Mouse (Mus musculus) liver, postnatal 0 days (tissue): Measurements from ENCODE around the gene Galr2.

ENCODE experiments used
- CTCF ChIP-seq: sonication (generic); IDR thresholded peaks from 2 replicates; pipeline ENCODE4 v1.5.1; 2016; ENCODE audit warnings: antibody characterized with exemption, low read depth
- EP300 ChIP-seq: IDR thresholded peaks from 2 replicates; pipeline ENCODE4 v1.6.1; 2016; ENCODE audit warnings: antibody characterized with exemption, low read depth, mild to moderate bottlenecking

GRCm38 (mm10) chr11:116250898-116251297, 29.8 kb upstream of the Galr2 start:
- TF ChIP-seq EP300 (no peak), CTCF (no peak)
